Mouse (Mus musculus): Measurements from ENCODE around the gene Gfra1. TPM values are rescaled to one million over a fixed set of nuclear protein-coding genes. Genes with fewer than 3 reads are reported as not detected.

The Gfra1 gene
- polyA plus RNA-seq, 1 experiment from 2014 or later, result 76.4 TPM

DNA sequence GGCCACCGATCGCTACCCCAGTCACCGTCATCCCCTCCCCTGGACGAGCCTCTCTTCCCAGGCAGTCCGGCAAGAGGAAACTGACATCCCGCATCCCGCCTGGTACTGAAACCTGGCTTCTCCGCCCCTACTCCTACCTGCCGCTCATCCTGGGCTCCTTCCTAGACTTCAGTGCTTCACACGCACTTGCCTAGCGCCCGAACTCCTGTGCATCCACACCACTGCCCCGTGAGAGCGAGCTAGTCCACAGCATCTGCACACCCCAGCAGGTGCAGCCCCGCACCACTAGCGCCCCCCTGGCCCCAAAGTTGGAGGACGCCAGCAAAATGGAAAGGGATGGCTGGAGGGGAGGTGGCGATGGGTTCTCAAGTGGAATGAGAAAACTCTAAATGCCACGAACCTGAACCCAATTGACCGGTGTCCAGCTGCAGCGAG, 631 bp downstream of the Gfra1 start:
- Histone ChIP-seq H3K4me2 (replicated peaks) (peak overlapping the region; percentile 92), H3K27me3 (replicated peaks) (no peaks in the 10 kb centered on the region), H3K9me3 (no peaks in the 10 kb centered on the region)

GRCm38 (mm10) chr19:58454261-58455060, 1.2 kb downstream of the Gfra1 start:
- WGBS, result under 1% methylated on average over 61 of the region's 61 CpGs
- Histone ChIP-seq H3K27me3 (replicated peaks) (no peaks in the 10 kb centered on the region), H3K4me3 (peak overlapping the region; percentile 43), H3K4me2 (replicated peaks) (peak overlapping the region; percentile 92), H3K36me3 (no peaks in the 10 kb centered on the region), H3K27ac (peak overlapping the region; percentile 7), H3K9me3 (no peaks in the 10 kb centered on the region), H3K9ac (peak overlapping the region; percentile 75), H3K4me1 (peaks cover 57% of the 10 kb centered on the region)
- ATAC-seq (ENCODE audit: low FRiP score, low read depth), result peak; percentile 34

More for the DNA sequence above, 631 bp downstream of the Gfra1 start:
- Histone ChIP-seq H3K4me3 (peak overlapping the region; percentile 43), H3K27ac (peak overlapping the region; percentile 69; the same call in 1 of the 2 replicates), H3K9ac (peak overlapping the region; percentile 75), H3K4me1 (peaks cover 51% of the 10 kb centered on the region), H3K36me3 (no peaks in the 10 kb centered on the region)
- ATAC-seq (ENCODE audit: low FRiP score, low read depth), result peak; percentile 53
- under 1% methylated on average over 21 of the region's 21 CpGs for WGBS

- WGBS, result under 1% methylated on average over 22 of the region's 22 CpGs
- peaks cover 57% of the 10 kb centered on the region for H3K4me1 ChIP-seq
- H3K36me3 ChIP-seq, result 0 out of 2 replicates have a peak, but pooled peaks cover 4% of the 10 kb centered on the region
- no peaks in the 10 kb centered on the region for H3K9me3 ChIP-seq
- no peak for ATAC-seq (ENCODE audit: low FRiP score, low read depth)
- H3K27me3 ChIP-seq (replicated peaks), result no peaks in the 10 kb centered on the region
- peak overlapping the region; percentile 7; the same call in 1 of the 2 replicates for H3K27ac ChIP-seq
- H3K4me3 ChIP-seq, result peak overlapping the region; percentile 43
- peak overlapping the region; percentile 75 for H3K9ac ChIP-seq
- H3K4me2 ChIP-seq (replicated peaks), result peak overlapping the region; percentile 92
Observed at GRCm38 (mm10) chr19:58453581-58453980, 2.1 kb downstream of the Gfra1 start.

DNA sequence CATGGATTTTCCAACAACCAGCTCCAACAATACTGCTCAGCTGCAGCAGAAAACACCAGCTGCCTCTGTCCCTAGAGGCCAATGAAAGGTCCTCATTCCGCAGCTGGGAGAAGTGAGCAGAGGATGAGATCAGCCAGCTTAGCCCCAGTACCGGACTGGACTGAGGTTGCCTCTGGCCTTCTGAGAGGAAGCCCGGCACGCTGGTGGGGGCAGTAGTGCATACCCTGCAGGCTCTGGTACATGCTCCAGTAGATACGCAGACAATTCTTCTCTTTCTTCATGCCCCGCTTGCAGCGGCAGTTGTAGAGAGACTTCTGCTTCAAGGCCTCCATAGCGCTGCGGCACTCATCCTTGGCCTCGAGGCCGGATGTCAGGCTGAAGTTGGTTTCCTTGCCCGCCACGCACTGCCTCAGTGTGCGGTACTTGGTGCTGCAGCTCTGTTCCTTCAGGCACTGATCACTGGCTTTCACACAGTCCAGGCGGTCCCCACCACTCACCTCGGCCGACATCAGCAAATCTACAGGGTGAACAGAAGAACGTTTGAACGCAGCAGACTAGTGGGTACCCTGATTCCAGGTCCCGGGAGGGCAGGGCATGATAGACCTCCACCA, 2.7 kb downstream of the Gfra1 start:
- Histone ChIP-seq H3K36me3 (0 out of 2 replicates have a peak, but pooled peaks cover 4% of the 10 kb centered on the region), H3K4me1 (peaks cover 57% of the 10 kb centered on the region), H3K4me3 (peak overlapping the region; percentile 43), H3K4me2 (replicated peaks) (peak overlapping the region; percentile 92), H3K27ac (0 out of 2 replicates have a peak overlapping the region, but pooled peaks have one; percentile 12), H3K9me3 (no peaks in the 10 kb centered on the region), H3K27me3 (replicated peaks) (no peaks in the 10 kb centered on the region), H3K9ac (peak overlapping the region; percentile 75)
- 4% methylated on average over 20 of the region's 20 CpGs for WGBS
- ATAC-seq (ENCODE audit: low FRiP score, low read depth), result no peak

GRCm38 (mm10) chr19:58452178-58452819, 3.4 kb downstream of the Gfra1 start:
- Histone ChIP-seq H3K9me3 (no peaks in the 10 kb centered on the region), H3K27me3 (replicated peaks) (no peaks in the 10 kb centered on the region), H3K27ac (no peak overlapping the region), H3K9ac (0 out of 2 replicates have a peak overlapping the region, but pooled peaks have one; percentile 26), H3K4me3 (peak overlapping the region; percentile 43; the same call in 1 of the 2 replicates), H3K36me3 (0 out of 2 replicates have a peak, but pooled peaks cover 4% of the 10 kb centered on the region), H3K4me1 (peaks cover 57% of the 10 kb centered on the region), H3K4me2 (replicated peaks) (peak overlapping the region; percentile 92)
- WGBS, result 46% methylated on average over 8 of the region's 8 CpGs
- no peak for ATAC-seq (ENCODE audit: low FRiP score, low read depth)

- H3K9ac ChIP-seq, result no peak overlapping the region
- no peak overlapping the region for H3K27ac ChIP-seq
- H3K36me3 ChIP-seq, result 0 out of 2 replicates have a peak, but pooled peaks cover 4% of the 10 kb centered on the region
- no peak for ATAC-seq (ENCODE audit: low FRiP score, low read depth)
- H3K4me3 ChIP-seq, result no peak overlapping the region
- peaks cover 51% of the 10 kb centered on the region for H3K4me1 ChIP-seq
- peak overlapping the region; percentile 92 for H3K4me2 ChIP-seq (replicated peaks)
- H3K9me3 ChIP-seq, result no peaks in the 10 kb centered on the region
- 57% methylated on average over 6 of the region's 6 CpGs for WGBS
- H3K27me3 ChIP-seq (replicated peaks), result no peaks in the 10 kb centered on the region
Observed at GRCm38 (mm10) chr19:58451323-58451722, 4.4 kb downstream of the Gfra1 start.

GRCm38 (mm10) chr19:58450716-58451115, 5.0 kb downstream of the Gfra1 start:
- no peak overlapping the region for H3K9ac ChIP-seq
- peaks cover 49% of the 10 kb centered on the region for H3K4me1 ChIP-seq

GRCm38 (mm10) chr19:58442785-58443732, 12.7 kb downstream of the Gfra1 start:
- peak overlapping the region; percentile 27; the same call in 1 of the 2 replicates for H3K4me2 ChIP-seq (replicated peaks)
- no peak overlapping the region for H3K4me3 ChIP-seq
- peak; percentile 36; the same call in 1 of the 2 replicates for ATAC-seq (ENCODE audit: low FRiP score, low read depth)
- no peaks in the 10 kb centered on the region for H3K36me3 ChIP-seq
- peak overlapping the region; percentile 47; the same call in 1 of the 2 replicates for H3K27ac ChIP-seq
- no peaks in the 10 kb centered on the region for H3K27me3 ChIP-seq (replicated peaks)
- 26% methylated on average over 10 of the region's 10 CpGs for WGBS
- no peak overlapping the region for H3K9ac ChIP-seq
- H3K4me1 ChIP-seq, result peaks cover 40% of the 10 kb centered on the region
- no peaks in the 10 kb centered on the region for H3K9me3 ChIP-seq

More at GRCm38 (mm10) chr19:58450716-58451115, 5.0 kb downstream of the Gfra1 start:
- 25% methylated on average over 5 of the region's 5 CpGs for WGBS
- ATAC-seq (ENCODE audit: low FRiP score, low read depth), result no peak
- no peaks in the 10 kb centered on the region for H3K9me3 ChIP-seq
- peak overlapping the region; percentile 92 for H3K4me2 ChIP-seq (replicated peaks)
- no peak overlapping the region for H3K4me3 ChIP-seq
- no peak overlapping the region for H3K27ac ChIP-seq
- H3K27me3 ChIP-seq (replicated peaks), result no peaks in the 10 kb centered on the region
- H3K36me3 ChIP-seq, result 0 out of 2 replicates have a peak, but pooled peaks cover 4% of the 10 kb centered on the region

DNA sequence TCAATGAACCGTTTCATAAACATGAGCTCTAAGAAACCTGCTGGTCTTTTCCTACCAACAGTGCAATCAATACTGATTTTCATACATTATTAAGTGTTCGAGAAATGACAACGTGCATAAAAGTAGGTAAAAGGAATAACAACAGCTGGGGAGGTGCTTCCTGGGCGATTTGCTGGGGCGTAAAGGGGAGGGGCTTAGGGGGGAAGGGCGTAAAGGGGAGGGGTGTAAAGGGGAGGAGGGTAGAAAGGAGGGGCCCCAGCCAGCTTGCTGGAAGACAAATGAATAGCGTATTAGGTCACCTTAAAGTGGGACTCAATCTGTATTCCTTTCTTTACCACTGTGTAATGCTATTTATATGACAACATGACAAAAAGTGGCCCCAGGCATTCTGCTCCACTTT, 13.9 kb downstream of the Gfra1 start:
- H3K4me1 ChIP-seq, result peaks cover 49% of the 10 kb centered on the region
- 51% methylated on average over 7 of the region's 7 CpGs for WGBS
- no peak overlapping the region for H3K9ac ChIP-seq

DNA sequence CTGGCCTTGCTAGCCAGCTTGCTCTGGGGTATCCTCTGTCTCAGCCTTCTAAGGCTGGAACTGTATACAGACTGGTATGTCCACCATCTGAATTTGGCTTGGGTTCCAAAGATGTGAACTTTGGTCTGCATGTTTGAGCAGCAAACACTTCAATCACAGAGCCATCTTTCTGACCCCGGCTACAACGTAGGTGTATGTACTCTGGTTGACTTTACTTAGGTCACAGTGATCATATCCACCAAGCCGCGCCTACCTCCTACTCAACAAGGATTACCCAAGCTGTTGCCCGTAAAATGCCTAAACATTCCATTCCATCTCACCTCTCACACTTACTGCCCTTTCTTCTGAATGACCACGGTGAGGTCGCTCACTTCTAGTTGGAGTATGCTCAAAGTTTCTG, 14.5 kb downstream of the Gfra1 start:
- no peaks in the 10 kb centered on the region for H3K27me3 ChIP-seq (replicated peaks)
- H3K9ac ChIP-seq, result no peak overlapping the region
- H3K36me3 ChIP-seq, result no peaks in the 10 kb centered on the region
- H3K9me3 ChIP-seq, result no peaks in the 10 kb centered on the region
- no peak overlapping the region for H3K4me2 ChIP-seq (replicated peaks)
- H3K4me3 ChIP-seq, result no peak overlapping the region
- WGBS, result 95% methylated on average over 7 of the region's 7 CpGs
- no peak for ATAC-seq (ENCODE audit: low FRiP score, low read depth)
- H3K27ac ChIP-seq, result no peak overlapping the region
- peaks cover 54% of the 10 kb centered on the region for H3K4me1 ChIP-seq

More for the DNA sequence above, 13.9 kb downstream of the Gfra1 start:
- Histone ChIP-seq H3K27me3 (replicated peaks) (no peaks in the 10 kb centered on the region), H3K4me2 (replicated peaks) (peak overlapping the region; percentile 12; the same call in 1 of the 2 replicates), H3K27ac (no peak overlapping the region), H3K36me3 (no peaks in the 10 kb centered on the region), H3K4me3 (no peak overlapping the region), H3K9me3 (no peaks in the 10 kb centered on the region)
- no peak for ATAC-seq (ENCODE audit: low FRiP score, low read depth)

DNA sequence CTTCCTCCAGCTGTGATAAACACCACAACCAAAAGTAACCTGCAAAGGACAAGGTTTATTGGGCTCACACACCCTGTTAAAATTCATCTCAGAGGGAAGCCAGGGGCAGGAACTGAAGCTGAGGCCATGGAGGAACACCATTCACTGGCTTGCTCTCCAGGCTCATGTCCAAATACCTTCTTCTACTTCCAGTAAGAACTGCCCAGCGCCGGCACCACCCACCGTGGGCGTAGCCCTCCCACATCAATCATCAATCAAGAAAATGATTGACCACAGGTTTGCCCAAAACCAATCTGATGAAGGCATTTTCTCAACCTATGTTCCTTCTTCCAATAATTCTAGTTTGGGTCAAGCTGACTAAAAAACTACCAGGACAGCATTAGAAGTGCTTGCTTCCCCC, 16.9 kb downstream of the Gfra1 start:
- H3K27ac ChIP-seq, result no peak overlapping the region
- no peaks in the 10 kb centered on the region for H3K9me3 ChIP-seq
- H3K27me3 ChIP-seq (replicated peaks), result no peaks in the 10 kb centered on the region
- no peak overlapping the region for H3K4me3 ChIP-seq
- no peak overlapping the region for H3K9ac ChIP-seq
- H3K4me2 ChIP-seq (replicated peaks), result no peak overlapping the region
- peaks cover 44% of the 10 kb centered on the region for H3K4me1 ChIP-seq
- 87% methylated on average over 4 of the region's 4 CpGs for WGBS
- ATAC-seq (ENCODE audit: low FRiP score, low read depth), result no peak
- no peaks in the 10 kb centered on the region for H3K36me3 ChIP-seq

Measured in neural tube, embryonic 12.5 days (tissue).